Mouse (Mus musculus) right cerebral cortex, postnatal 4 days (tissue): ENCODE data around the gene Pdxdc1.
"Not testable (repeated sequence)": the region's sequence is repeated elsewhere in the genome, so short reads cannot be mapped to it uniquely, and the experiment has no call there.

ENCODE experiments used
- DNase-seq: peaks from one replicate; pipeline ENCODE4 v3.0.0-alpha.2; 2022

Gene Pdxdc1

DNA sequence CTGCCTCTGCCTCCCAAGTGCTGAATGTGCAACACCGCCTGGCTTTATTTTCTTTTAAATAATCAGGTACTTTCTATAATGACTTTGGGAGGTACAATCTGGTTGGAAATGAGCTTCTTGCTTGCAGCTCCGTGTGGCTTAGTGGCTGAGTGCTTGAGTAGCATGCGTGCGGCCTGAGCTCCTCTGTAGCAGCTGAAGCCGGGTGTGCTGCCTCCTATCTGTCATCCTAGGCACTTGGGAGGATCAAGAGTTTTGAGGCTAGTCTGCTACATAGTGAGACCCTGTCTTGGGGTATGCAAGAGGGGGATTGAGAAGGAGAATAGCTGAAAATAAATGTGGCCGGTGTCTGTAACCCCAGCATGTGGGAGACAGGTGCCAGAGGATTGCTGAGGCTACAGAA, 90.8 kb downstream of the Pdxdc1 start:
- DNase-seq, result no peak

DNA sequence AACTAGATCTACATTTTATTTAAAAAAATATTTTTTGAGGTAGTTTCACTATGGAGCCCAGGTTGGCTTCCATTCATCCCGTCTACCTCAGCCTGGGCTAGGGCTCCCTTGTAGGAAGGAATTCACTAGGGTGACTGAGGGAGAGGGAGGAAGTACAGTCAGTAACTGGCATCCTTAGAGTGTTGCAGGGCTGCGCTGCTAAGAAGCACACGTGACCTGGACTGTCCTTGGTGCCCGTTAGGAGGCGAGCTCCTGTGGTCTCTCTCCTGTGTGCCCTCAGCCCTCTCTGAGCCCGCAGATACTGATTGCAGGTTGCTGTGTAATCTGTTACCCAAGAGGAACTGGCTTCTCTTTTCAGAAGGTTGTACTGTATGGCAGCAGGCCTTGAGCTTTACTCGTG, 94.5 kb downstream of the Pdxdc1 start:
- no peak for DNase-seq

DNA sequence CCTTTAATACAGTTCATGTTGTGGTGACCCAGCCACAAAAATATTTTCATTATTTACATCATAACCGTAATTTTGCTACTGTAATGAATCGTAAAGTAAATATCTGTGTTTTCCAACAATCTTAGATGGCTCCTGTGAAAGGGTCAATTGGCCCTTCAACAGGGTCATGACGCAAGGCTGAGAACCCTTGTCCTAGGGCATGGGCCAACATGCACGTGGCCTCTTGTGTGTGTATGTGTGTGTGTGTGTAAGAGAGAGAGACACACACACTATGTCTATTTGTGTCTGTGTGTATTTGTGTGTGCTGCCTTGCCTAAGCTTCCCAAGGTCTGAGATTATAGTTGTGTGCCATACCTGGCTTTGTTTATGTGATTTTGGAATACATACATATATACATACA, 95.3 kb downstream of the Pdxdc1 start:
- DNase-seq, result no peak

DNA sequence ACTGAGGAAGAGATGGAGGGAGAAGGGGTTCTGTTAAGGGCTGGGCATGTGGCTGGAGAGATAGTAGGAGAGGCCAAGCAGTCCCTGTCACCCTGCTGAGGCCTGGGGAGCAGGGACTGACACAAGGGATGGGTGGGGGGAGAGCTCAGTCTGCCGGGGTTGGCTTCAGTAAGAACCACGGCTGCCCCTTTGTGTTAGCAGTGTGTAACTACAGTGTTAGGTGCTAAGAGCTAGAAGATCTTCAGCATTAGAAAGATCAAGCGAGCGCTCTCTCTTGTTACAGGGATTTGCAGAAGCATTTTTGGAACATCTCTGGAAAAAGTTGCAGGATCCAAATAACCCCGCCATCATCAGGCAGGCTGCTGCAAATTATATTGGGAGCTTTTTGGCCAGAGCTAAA, 98.3 kb downstream of the Pdxdc1 start:
- DNase-seq, result no peak

DNA sequence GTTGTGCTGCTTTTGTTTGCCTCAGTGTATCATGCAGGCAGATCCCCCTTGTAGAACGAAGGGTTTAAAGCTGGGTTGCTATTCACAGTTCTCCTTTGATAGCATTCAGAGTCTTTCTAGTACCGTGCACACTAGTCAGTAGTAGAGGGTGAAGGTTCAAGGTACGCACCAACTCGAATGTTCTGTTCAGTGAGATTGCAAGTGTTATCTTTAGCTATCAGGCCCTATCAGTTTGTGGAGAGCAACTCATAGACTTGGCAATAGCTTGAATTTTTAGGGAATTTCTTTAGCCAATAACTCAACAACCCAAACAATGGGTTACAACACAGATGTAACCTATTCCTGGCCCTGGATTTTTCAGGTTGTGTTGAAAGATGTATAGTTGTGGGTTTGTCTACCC, 101.7 kb downstream of the Pdxdc1 start:
- no peak for DNase-seq

DNA sequence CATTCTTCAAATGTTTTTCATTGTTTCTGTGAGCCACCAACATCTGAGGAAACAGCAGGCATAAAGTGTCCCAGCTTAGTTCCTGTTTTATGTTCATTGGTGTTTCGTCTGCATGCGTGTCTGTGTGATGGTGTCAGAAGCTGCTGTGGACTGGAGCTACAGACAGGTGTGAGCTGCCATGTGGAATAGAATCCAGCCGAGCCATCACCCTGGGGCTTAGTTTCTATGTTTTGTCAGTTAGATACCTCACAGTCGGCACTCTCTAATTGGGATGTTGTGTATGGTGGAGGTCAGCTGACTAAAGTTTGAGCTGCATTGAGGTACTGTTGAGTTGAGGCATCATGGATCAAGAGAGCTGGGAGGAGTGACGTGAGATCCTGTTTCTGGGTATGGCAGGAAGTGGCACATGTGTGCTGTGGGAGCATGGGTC, 106.2 kb downstream of the Pdxdc1 start:
- DNase-seq, result no peak

DNA sequence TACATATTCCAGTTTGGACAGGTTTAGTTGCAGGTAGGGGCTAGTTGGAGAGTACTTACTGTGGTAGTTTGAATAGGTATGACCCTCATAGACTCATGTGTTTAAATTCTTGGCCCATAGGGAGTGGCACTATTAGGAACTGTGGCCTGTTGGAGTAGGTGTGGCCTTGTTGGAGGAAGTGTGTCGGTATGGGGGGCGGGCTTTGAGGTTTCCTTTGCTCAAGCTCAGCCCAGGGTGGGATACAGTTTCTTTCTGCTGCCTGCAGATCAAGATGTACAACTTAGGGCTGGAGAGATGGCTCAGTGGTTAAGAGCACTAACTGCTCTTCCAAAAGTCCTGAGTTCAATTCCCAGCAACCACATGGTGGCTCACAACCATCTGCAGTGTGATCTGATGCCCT, 109.5 kb downstream of the Pdxdc1 start:
- not testable (repeated sequence) for DNase-seq

DNA sequence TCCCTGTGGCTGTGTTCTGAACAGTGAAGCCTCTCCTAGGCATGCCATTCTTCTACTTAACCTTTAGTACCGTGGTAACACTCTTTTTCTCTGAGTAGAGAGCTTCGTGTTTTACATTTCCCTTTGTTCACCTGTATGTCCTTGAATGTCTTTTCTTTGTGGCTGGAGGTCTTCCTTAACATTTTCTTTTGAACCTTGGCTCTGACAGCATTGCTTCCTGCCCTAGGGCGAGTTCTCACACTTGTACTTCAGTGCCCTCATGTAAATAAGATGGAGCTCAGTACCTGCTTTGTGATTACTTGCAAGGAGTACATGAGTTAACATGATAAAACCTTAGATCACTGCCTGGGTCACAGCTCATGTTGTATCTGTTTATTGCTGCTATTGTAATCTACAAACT, 117.0 kb downstream of the Pdxdc1 start:
- DNase-seq, result no peak
